Mouse (Mus musculus) liver, postnatal 0 days (tissue): ENCODE measurements around the gene Chka.

Experiments used
- CTCF ChIP-seq: sonication (generic); IDR thresholded peaks from 2 replicates; pipeline ENCODE4 v1.5.1; 2016; ENCODE audit warnings: antibody characterized with exemption, low read depth
- EP300 ChIP-seq: IDR thresholded peaks from 2 replicates; pipeline ENCODE4 v1.6.1; 2016; ENCODE audit warnings: antibody characterized with exemption, low read depth, mild to moderate bottlenecking

- TF ChIP-seq CTCF (no peak), EP300 (no peak)
Measured at GRCm38 (mm10) chr19:3839686-3840085, 11.9 kb upstream of the Chka start.
